Mouse (Mus musculus): ENCODE data around the gene Prkn.

- TF ChIP-seq POLR2A (IDR thresholded peaks at IDR 0.05; ENCODE audit: low read depth, low read length) (no peak), CTCF (IDR thresholded peaks at IDR 0.05; ENCODE audit: extremely low read depth, insufficient read length, insufficient replicate concordance, low read depth, low read length) (no peak)
Measured at GRCm38 (mm10) chr17:12037065-12037464, 1196.9 kb downstream of the Prkn start.

All from small intestine, adult 2 months (tissue).